Mouse (Mus musculus): ENCODE results near the gene Nr1h2. TPM values are rescaled to one million over a fixed set of nuclear protein-coding genes. Genes with fewer than 3 reads are reported as not detected.
A peak's percentile ranks its signal among the peaks of the same experiment; 100 is the strongest.

Gene Nr1h2
- total and polyA plus RNA-seq, 3 experiments = 49.7 to 84.8 (median 53.7) TPM

GRCm38 (mm10) chr7:44589149-44589548 lies 35.4 kb upstream of the Nr1h2 start:
- DNase-seq = peak; percentile 70 to 80
- H3K4me3 ChIP-seq = peak overlapping the region; percentile 43
- no peaks in the 10 kb centered on the region for H3K36me3 ChIP-seq (ENCODE audit: control insufficient read depth, insufficient read depth, low read length)
- H3K27me3 ChIP-seq (ENCODE audit: control insufficient read depth, insufficient read depth, low read length) = peaks cover 14% of the 10 kb centered on the region
- no peak overlapping the region for H3K27ac ChIP-seq
- WGBS = 0% methylated on average over 33 of the region's 33 CpGs
- no peaks in the 10 kb centered on the region for H3K79me2 ChIP-seq (replicated peaks; ENCODE audit: control insufficient read depth, insufficient read depth, low read length)
- no peak for TF ChIP-seq EP300 (IDR thresholded peaks at IDR 0.05; ENCODE audit: insufficient read depth, low read depth, low read length)
- no peak for TF ChIP-seq POLR2A (IDR thresholded peaks at IDR 0.05; ENCODE audit: insufficient read depth, low read depth, low read length)
- TF ChIP-seq CTCF (IDR thresholded peaks at IDR 0.05) = no peak
- H3K9ac ChIP-seq (ENCODE audit: low read depth, low read length) = no peak overlapping the region
- H3K4me1 ChIP-seq (ENCODE audit: control insufficient read depth, insufficient read depth, low read length) = peaks cover 1% of the 10 kb centered on the region; the same call in 1 of the 2 replicates
- intact Hi-C loops (cut with DNase I) = no loop called here

DNA sequence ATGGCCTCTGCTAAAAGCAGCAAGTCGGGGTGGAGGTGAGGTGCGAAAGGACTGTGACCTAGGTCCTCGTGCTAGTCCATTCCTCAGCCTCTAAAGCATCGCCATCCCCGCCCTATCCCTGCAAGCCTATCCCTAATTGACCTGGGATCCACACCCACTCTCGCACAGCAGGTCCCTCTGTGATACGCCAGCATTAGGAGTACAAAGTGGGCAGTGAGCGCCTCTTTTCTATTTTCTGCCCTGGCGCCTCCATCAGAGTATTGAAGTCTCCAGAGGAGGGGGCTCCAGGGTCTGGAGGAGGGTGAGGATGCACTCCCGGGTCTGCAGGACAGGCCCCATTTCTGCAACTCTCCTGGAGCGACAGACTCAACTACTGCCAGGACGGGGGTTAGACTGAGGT lies 34.6 kb upstream of the Nr1h2 start:
- WGBS = 13% methylated on average over 12 of the region's 12 CpGs
- no peaks in the 10 kb centered on the region for H3K4me1 ChIP-seq (ENCODE audit: control insufficient read depth, insufficient read depth, low read length)
- no peak for DNase-seq
- no peaks in the 10 kb centered on the region for H3K36me3 ChIP-seq (ENCODE audit: control insufficient read depth, insufficient read depth, low read length)
- no peaks in the 10 kb centered on the region for H3K79me2 ChIP-seq (replicated peaks; ENCODE audit: control insufficient read depth, insufficient read depth, low read length)
- H3K27me3 ChIP-seq (ENCODE audit: control insufficient read depth, insufficient read depth, low read length) = peaks cover 14% of the 10 kb centered on the region
- H3K9ac ChIP-seq (ENCODE audit: low read depth, low read length) = no peak overlapping the region
- no peak overlapping the region for H3K27ac ChIP-seq
- H3K4me3 ChIP-seq = no peak overlapping the region
- TF ChIP-seq CTCF (IDR thresholded peaks at IDR 0.05) (no peak), EP300 (IDR thresholded peaks at IDR 0.05; ENCODE audit: insufficient read depth, low read depth, low read length) (no peak), POLR2A (IDR thresholded peaks at IDR 0.05; ENCODE audit: insufficient read depth, low read depth, low read length) (no peak)
- intact Hi-C loops (cut with DNase I) = no loop called here

GRCm38 (mm10) chr7:44587676-44588075 lies 33.9 kb upstream of the Nr1h2 start:
- H3K4me3 ChIP-seq = no peak overlapping the region
- no peaks in the 10 kb centered on the region for H3K4me1 ChIP-seq (ENCODE audit: control insufficient read depth, insufficient read depth, low read length)
- H3K36me3 ChIP-seq (ENCODE audit: control insufficient read depth, insufficient read depth, low read length) = no peaks in the 10 kb centered on the region
- H3K27me3 ChIP-seq (ENCODE audit: control insufficient read depth, insufficient read depth, low read length) = peaks cover 12% of the 10 kb centered on the region
- TF ChIP-seq EP300 (IDR thresholded peaks at IDR 0.05; ENCODE audit: insufficient read depth, low read depth, low read length) (no peak), POLR2A (IDR thresholded peaks at IDR 0.05; ENCODE audit: insufficient read depth, low read depth, low read length) (no peak), CTCF (IDR thresholded peaks at IDR 0.05) (no peak)
- no peak overlapping the region for H3K9ac ChIP-seq (ENCODE audit: low read depth, low read length)
- H3K27ac ChIP-seq = no peak overlapping the region
- WGBS = 49% methylated on average over 6 of the region's 6 CpGs
- no peak for DNase-seq
- intact Hi-C loops (cut with DNase I) = no loop called here
- H3K79me2 ChIP-seq (replicated peaks; ENCODE audit: control insufficient read depth, insufficient read depth, low read length) = no peaks in the 10 kb centered on the region

GRCm38 (mm10) chr7:44586930-44587329 lies 33.2 kb upstream of the Nr1h2 start:
- DNase-seq = peak in 1 of 2 experiments; percentile 36
- TF ChIP-seq CTCF (IDR thresholded peaks at IDR 0.05) (no peak), EP300 (IDR thresholded peaks at IDR 0.05; ENCODE audit: insufficient read depth, low read depth, low read length) (no peak), POLR2A (IDR thresholded peaks at IDR 0.05; ENCODE audit: insufficient read depth, low read depth, low read length) (no peak)
- no peaks in the 10 kb centered on the region for H3K36me3 ChIP-seq (ENCODE audit: control insufficient read depth, insufficient read depth, low read length)
- WGBS = 2% methylated on average over 18 of the region's 18 CpGs
- peaks cover 12% of the 10 kb centered on the region for H3K27me3 ChIP-seq (ENCODE audit: control insufficient read depth, insufficient read depth, low read length)
- intact Hi-C loops (cut with DNase I) = no loop called here
- H3K4me3 ChIP-seq = no peak overlapping the region
- H3K4me1 ChIP-seq (ENCODE audit: control insufficient read depth, insufficient read depth, low read length) = no peaks in the 10 kb centered on the region
- H3K79me2 ChIP-seq (replicated peaks; ENCODE audit: control insufficient read depth, insufficient read depth, low read length) = no peaks in the 10 kb centered on the region
- no peak overlapping the region for H3K27ac ChIP-seq
- H3K9ac ChIP-seq (ENCODE audit: low read depth, low read length) = no peak overlapping the region

DNA sequence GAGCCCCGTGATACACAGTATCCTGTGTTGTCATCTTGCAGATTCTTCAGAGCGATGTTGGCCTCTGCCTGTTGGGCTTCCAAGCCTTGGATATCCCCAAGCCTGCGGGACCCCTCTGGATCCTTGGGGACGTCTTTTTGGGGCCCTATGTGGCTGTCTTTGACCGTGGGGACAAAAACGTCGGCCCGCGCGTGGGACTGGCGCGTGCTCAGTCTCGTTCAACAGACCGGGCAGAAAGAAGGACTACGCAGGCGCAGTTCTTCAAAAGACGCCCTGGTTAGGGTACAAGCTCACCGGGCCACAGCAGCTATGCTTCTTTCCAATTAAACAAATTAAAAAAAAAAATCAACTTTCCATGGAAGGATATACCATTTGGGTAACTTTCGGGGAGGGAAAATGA lies 32.8 kb upstream of the Nr1h2 start:
- Histone ChIP-seq H3K9ac (ENCODE audit: low read depth, low read length) (no peak overlapping the region), H3K27ac (no peak overlapping the region), H3K27me3 (ENCODE audit: control insufficient read depth, insufficient read depth, low read length) (peaks cover 11% of the 10 kb centered on the region), H3K79me2 (replicated peaks; ENCODE audit: control insufficient read depth, insufficient read depth, low read length) (no peaks in the 10 kb centered on the region), H3K4me3 (no peak overlapping the region), H3K4me1 (ENCODE audit: control insufficient read depth, insufficient read depth, low read length) (no peaks in the 10 kb centered on the region), H3K36me3 (ENCODE audit: control insufficient read depth, insufficient read depth, low read length) (no peaks in the 10 kb centered on the region)
- TF ChIP-seq EP300 (IDR thresholded peaks at IDR 0.05; ENCODE audit: insufficient read depth, low read depth, low read length) = no peak
- no peak for TF ChIP-seq CTCF (IDR thresholded peaks at IDR 0.05)
- no peak for TF ChIP-seq POLR2A (IDR thresholded peaks at IDR 0.05; ENCODE audit: insufficient read depth, low read depth, low read length)
- DNase-seq = no peak
- intact Hi-C loops (cut with DNase I) = no loop called here
- WGBS = 16% methylated on average over 19 of the region's 19 CpGs

GRCm38 (mm10) chr7:44585606-44586005 lies 31.9 kb upstream of the Nr1h2 start:
- Histone ChIP-seq H3K27me3 (ENCODE audit: control insufficient read depth, insufficient read depth, low read length) (peaks cover 8% of the 10 kb centered on the region; the same call in 1 of the 2 replicates), H3K4me3 (no peak overlapping the region), H3K27ac (no peak overlapping the region), H3K9ac (ENCODE audit: low read depth, low read length) (no peak overlapping the region), H3K4me1 (ENCODE audit: control insufficient read depth, insufficient read depth, low read length) (no peaks in the 10 kb centered on the region), H3K79me2 (replicated peaks; ENCODE audit: control insufficient read depth, insufficient read depth, low read length) (no peaks in the 10 kb centered on the region), H3K36me3 (ENCODE audit: control insufficient read depth, insufficient read depth, low read length) (no peaks in the 10 kb centered on the region)
- WGBS = 87% methylated on average over 6 of the region's 6 CpGs
- intact Hi-C loops (cut with DNase I) = no loop called here
- no peak for DNase-seq
- TF ChIP-seq CTCF (IDR thresholded peaks at IDR 0.05) (no peak), EP300 (IDR thresholded peaks at IDR 0.05; ENCODE audit: insufficient read depth, low read depth, low read length) (no peak), POLR2A (IDR thresholded peaks at IDR 0.05; ENCODE audit: insufficient read depth, low read depth, low read length) (no peak)

Measured in heart, adult 2 months (tissue).